Mouse (Mus musculus): ENCODE results near the gene Scube2. TPM values are rescaled to one million over a fixed set of nuclear protein-coding genes. Genes with fewer than 3 reads are reported as not detected.

Scube2 gene
- polyA plus RNA-seq (2015; fragmentation: Illumina TruSeq; extraction: RNeasy Lipid Tissue Mini Kit (QIAGEN cat#74804); ENCODE audit: low read depth, low replicate concordance) = 1.5 TPM

DNA sequence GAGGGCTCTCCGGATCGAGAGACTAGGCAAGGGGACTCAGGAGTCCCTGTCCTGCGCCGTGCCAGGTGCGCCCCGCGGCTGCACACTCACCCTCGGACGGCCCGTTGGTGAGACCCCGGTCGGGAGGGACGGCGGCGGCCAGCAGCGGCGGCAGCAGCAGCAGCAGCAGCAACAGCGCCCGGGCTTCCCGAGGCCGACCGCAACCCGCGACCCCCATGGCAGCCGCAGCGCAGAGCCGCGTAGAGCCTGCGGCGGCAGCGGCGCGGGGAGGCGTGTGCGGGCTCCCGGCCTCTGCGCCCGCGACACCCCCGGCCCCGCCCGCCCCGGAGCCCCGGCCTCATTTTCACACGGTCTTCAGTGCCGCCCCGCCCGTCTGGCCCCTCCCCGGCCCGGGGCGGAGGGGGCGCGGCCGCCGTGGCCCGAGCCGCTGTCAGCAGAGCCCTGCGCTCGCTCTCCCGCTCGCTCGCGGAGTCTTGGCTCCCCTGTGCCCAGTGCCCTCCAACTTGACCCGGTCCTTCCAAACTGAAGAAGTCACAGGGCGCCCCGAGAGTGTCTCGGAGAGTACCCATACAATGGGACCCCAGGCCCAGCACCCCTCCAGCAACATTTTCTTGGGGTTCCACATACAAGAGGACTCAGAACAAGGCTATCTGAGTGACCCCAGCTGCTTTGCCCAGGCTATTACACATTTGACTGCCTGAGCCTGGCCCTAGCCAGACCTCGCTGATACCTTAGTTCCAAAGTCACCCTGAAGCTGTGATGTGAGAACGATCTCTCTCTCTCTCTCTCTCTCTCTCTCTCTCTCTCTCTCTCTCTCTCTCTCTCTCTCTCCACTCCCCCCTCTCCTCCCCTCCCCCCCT lies at the start of gene Scube2:
Gene Scube2 (minus strand): TSS at position 310 of the 860 bp plus-strand sequence.

GRCm38 (mm10) chr7:109781470-109782203 lies 83.8 kb downstream of the Scube2 start, which contains the start of gene Nrip3:
Gene Nrip3 (minus strand): TSS chr7:109782025.

DNA sequence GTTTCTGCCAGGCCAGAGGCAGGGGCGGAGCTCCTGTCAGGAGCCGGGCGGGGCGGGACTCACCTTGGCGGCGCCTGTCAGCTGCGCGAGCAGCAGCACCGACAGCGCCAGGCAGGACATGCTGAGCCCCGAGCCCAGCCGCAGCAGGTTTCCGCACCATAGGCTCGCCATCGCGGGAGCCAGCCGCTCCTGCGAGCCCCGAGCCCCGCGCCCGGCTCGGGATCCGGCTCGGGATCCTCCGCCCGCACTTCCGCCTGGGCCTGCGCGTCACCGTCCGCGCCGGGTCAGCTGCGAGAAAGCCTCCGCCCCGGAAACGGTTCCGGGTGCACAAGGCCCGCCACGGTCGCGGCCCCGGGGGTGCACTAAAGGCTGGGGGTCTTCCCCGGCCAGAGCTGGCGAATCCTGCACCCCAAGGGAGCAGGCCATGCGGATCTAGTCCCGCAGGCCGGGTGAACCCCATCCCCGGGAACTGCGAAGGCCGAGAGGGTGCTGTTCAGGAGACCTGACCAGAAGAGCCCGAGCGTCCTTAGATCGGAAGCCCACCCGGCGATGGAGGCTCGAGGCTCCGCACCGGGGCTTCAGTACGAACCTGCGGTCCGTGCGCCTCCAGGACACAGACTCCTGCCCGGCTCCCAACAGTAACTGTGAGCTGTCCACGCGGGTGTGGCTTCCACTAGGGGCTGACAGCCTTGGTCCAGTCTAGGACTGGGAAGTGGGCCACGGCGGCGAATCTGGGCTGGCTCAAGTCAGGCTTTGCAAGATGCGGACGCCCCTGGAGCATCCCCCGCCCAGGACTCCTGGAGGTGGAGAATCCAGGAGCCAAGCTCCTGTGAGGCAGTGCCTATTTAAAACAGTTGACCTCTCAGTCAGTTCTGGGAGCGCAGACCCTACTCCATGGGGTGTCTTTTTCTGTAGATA lies 113.2 kb downstream of the Scube2 start, which contains the start of gene Tmem9b:
Gene Tmem9b (minus strand): TSS at position 868 of the 918 bp plus-strand sequence.

Other genes starting within 250 kb of the Scube2 start
- gene St5, start 162.1 kb downstream of the Scube2 start, polyA plus RNA-seq (2015; fragmentation: Illumina TruSeq; extraction: RNeasy Lipid Tissue Mini Kit (QIAGEN cat#74804); ENCODE audit: low read depth, low replicate concordance) = 14.4 TPM
- 4.6 TPM for gene Akip1, start 162.0 kb downstream of the Scube2 start, polyA plus RNA-seq (2015; fragmentation: Illumina TruSeq; extraction: RNeasy Lipid Tissue Mini Kit (QIAGEN cat#74804); ENCODE audit: low read depth, low replicate concordance)
- gene BC051019, start 141.8 kb downstream of the Scube2 start, polyA plus RNA-seq (2015; fragmentation: Illumina TruSeq; extraction: RNeasy Lipid Tissue Mini Kit (QIAGEN cat#74804); ENCODE audit: low read depth, low replicate concordance) = 0.83 TPM
- not detected for gene Ascl3, start 134.0 kb downstream of the Scube2 start, polyA plus RNA-seq (2015; fragmentation: Illumina TruSeq; extraction: RNeasy Lipid Tissue Mini Kit (QIAGEN cat#74804); ENCODE audit: low read depth, low replicate concordance)
- gene Tmem9b, start 112.8 kb downstream of the Scube2 start, polyA plus RNA-seq (2015; fragmentation: Illumina TruSeq; extraction: RNeasy Lipid Tissue Mini Kit (QIAGEN cat#74804); ENCODE audit: low read depth, low replicate concordance) = 130 TPM
- gene Nrip3, start 83.7 kb downstream of the Scube2 start, polyA plus RNA-seq (2015; fragmentation: Illumina TruSeq; extraction: RNeasy Lipid Tissue Mini Kit (QIAGEN cat#74804); ENCODE audit: low read depth, low replicate concordance) = 111 TPM
- gene Dennd5a, start 94.8 kb upstream of the Scube2 start, polyA plus RNA-seq (2015; fragmentation: Illumina TruSeq; extraction: RNeasy Lipid Tissue Mini Kit (QIAGEN cat#74804); ENCODE audit: low read depth, low replicate concordance) = 162 TPM
- gene Tmem41b, start 121.2 kb upstream of the Scube2 start, polyA plus RNA-seq (2015; fragmentation: Illumina TruSeq; extraction: RNeasy Lipid Tissue Mini Kit (QIAGEN cat#74804); ENCODE audit: low read depth, low replicate concordance) = 55.6 TPM
- gene Ipo7, start 152.6 kb upstream of the Scube2 start, polyA plus RNA-seq (2015; fragmentation: Illumina TruSeq; extraction: RNeasy Lipid Tissue Mini Kit (QIAGEN cat#74804); ENCODE audit: low read depth, low replicate concordance) = 81.1 TPM
- gene Zfp143, start 195.5 kb upstream of the Scube2 start, polyA plus RNA-seq (2015; fragmentation: Illumina TruSeq; extraction: RNeasy Lipid Tissue Mini Kit (QIAGEN cat#74804); ENCODE audit: low read depth, low replicate concordance) = 9.3 TPM

All from brain, adult 10 weeks (tissue).